Mouse (Mus musculus) olfactory bulb, adult 2 months (tissue): ENCODE data around the gene Rhbg. TPM values are rescaled to one million over a fixed set of nuclear protein-coding genes. Genes with fewer than 3 reads are reported as not detected.

Source experiments
- H3K27ac ChIP-seq: fragments of 200-500 bp; 2 replicates; pipeline ENCODE4 v1.5.1; 2012; ENCODE audit warnings: low read depth, low read length; ENCODE audit not compliant: insufficient read depth
- H3K4me1 ChIP-seq: fragments of 200-500 bp; 2 replicates; pipeline ENCODE4 v1.6.1; 2012; ENCODE audit warnings: low read length; ENCODE audit not compliant: control insufficient read depth, insufficient read depth
- H3K4me3 ChIP-seq: fragments of 200-500 bp; 2 replicates; pipeline ENCODE4 v1.5.1; 2012; ENCODE audit warnings: mild to moderate bottlenecking, low read depth, low read length, moderate library complexity; ENCODE audit not compliant: insufficient read depth
- CTCF ChIP-seq: fragments of 200-500 bp; IDR thresholded peaks from 2 replicates; pipeline ENCODE4 v1.5.1; 2012; ENCODE audit warnings: low read depth, mild to moderate bottlenecking, low read length, moderate library complexity; ENCODE audit not compliant: insufficient read depth
- POLR2A ChIP-seq: fragments of 200-500 bp; IDR thresholded peaks from 2 replicates; pipeline ENCODE4 v1.6.1; 2012; ENCODE audit warnings: mild to moderate bottlenecking, low read depth, low read length, moderate library complexity; ENCODE audit not compliant: insufficient read depth
- WGBS: fragments of 180-500 bp; shearing (Covaris S2); methylation state at CpG from one replicate; pipeline ENCODE4 v1.1.7; 2018; 5-methylcytosine and 5-hydroxymethylcytosine counted together
- polyA plus RNA-seq: library from polyadenylated mRNA; stranded (reverse); fragments of >200 nt; gene quantifications from 2 replicates; pipeline ENCODE4 v1.2.4, GENCODE M21; 2012; ENCODE audit warnings: low replicate concordance; ENCODE audit not compliant: missing spikeins, insufficient read depth, insufficient read length

Rhbg gene
- polyA plus RNA-seq, 1 experiment: not detected

DNA sequence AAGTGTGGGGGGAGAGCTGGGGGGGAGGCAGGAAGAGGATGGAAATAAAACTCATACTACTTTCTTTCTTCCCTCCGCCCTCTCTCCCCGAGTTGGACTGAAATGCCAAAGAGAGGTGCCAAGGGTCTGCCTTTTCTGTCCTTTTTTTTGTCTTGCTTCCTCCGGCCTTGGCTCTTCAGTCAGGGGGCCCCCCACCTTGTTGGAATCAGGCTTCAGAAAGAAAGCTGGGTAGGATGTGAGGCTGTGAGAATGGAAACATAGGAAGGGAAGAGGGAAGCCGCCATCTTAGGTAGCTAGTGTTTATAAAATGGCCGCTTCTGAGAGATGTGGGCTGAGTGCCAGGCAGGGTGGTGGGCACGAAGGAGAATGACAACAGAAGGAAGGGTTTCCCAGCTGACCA lies 32.1 kb downstream of the Rhbg start:
- WGBS: 37% methylated on average over 6 of the region's 6 CpGs
- Histone ChIP-seq H3K27ac (peak overlapping the region; percentile 14), H3K4me1 (peaks cover 46% of the 10 kb centered on the region), H3K4me3 (no peak overlapping the region)
- TF ChIP-seq POLR2A (no peak), CTCF (no peak)

DNA sequence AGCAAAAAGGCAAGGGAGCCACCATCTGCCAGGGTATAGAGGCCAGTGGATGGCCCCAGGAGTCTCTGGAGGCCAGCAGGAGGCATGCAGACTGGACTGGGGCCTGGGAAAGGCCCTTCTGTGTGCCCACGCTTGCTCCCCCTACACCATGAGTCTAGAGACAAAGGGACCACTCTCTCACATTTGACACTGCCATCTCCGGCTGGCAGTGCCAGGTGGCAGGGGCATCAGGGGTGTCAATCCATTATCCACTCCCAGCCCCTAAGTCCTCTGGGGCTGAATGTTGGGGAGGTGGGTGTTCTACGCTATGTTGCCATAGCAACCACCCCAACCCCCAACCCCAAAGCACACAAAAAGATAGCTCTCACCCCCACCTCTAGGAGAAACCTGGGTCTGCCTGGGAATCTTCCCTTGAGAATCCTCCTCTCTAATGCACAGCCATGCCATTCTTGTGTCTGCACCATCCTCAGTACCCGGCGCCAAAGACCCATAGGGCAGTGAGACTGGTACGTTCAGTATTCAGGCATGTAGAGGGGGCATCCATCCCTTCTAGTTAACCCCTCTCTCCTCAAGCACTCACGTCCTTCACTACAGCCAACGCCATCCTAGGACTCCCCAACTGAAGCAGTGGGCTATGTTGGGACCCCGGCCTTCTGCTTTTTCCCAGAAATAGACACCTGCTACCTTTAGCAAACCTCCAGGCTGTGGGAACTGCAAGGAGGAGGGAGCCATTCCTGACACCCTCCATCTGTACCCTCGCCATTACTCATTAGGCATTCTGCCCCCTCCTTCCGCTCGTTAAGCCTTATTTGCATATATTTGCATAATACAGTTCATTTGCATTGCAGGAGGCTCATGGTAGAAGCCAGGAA lies 32.8 kb downstream of the Rhbg start:
- H3K27ac ChIP-seq: peak overlapping the region; percentile 72
- 26% methylated on average over 12 of the region's 12 CpGs for WGBS
- TF ChIP-seq POLR2A (no peak), CTCF (no peak)
- H3K4me1 ChIP-seq: peaks cover 46% of the 10 kb centered on the region
- H3K4me3 ChIP-seq: no peak overlapping the region

DNA sequence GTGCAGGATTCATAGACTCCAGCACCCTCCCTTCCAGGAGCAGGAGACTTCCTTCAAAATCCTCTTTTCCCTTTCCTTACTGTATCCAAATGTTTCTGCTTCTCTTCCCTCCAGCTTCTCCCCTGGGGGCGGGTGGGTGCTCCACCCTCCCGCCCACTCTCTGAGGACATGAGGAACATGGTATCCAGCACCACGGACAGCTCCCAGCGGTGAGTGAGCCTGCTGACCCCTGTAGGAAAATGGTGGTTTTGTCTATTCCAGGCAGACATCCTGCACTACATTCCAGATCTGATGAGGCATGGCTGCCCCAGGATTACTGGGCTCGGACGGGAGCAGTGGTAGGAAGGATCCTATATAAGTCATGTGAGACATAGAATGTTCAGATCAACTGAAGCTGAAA lies 33.7 kb downstream of the Rhbg start:
- TF ChIP-seq POLR2A: no peak
- no peak for TF ChIP-seq CTCF
- H3K4me1 ChIP-seq: peaks cover 44% of the 10 kb centered on the region
- 18% methylated on average over 6 of the region's 6 CpGs for whole genome bisulfite sequencing
- H3K27ac ChIP-seq: peak overlapping the region; percentile 28
- H3K4me3 ChIP-seq: no peak overlapping the region

DNA sequence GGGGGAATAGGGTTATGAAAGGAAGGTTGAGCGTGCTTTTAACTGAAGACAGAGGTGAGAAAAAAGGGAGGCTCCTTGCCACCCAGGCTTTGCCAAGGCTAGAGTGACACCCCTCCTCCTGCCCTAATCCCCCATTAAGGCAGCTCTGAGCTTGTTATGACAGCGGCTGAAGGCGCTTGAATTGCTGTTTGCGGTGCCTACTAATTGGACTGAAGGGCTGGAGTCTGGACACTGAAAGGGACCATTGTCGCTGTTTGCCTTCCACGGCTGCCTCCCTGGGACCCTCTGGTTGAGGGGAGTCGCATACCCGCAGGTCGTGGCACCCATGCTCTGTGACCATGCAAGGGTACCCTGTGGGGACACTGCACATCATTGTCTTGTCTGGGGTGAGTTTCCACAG lies 34.6 kb downstream of the Rhbg start:
- no peak overlapping the region for H3K4me3 ChIP-seq
- TF ChIP-seq CTCF (no peak), POLR2A (no peak)
- WGBS: 27% methylated on average over 9 of the region's 9 CpGs
- H3K4me1 ChIP-seq: peaks cover 46% of the 10 kb centered on the region
- H3K27ac ChIP-seq: peak overlapping the region; percentile 52

DNA sequence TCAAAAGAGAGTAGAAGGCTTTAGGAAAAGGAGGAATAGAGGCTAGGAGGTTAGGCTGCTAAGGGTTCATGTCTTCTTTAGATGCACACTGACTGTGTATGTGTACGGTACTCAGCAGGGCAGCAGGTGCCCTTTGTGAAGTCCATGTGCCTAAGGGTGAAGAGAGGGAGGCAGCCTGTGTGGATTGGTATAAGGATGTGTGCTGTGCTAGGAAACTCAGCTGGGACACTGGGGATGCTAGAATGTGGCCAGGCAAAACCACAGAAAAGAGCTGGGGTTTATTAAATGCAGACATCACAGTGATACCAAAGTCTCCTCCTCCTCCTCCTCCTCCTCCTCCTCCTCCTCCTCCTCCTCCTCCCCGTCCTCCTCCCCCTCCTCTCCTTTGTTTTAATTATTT lies 36.8 kb downstream of the Rhbg start:
- Histone ChIP-seq H3K4me3 (no peak overlapping the region), H3K27ac (peak overlapping the region; percentile 58), H3K4me1 (peaks cover 43% of the 10 kb centered on the region)
- 27% methylated on average over 1 of the region's 2 CpGs for WGBS
- no peak for TF ChIP-seq CTCF
- TF ChIP-seq POLR2A: no peak

DNA sequence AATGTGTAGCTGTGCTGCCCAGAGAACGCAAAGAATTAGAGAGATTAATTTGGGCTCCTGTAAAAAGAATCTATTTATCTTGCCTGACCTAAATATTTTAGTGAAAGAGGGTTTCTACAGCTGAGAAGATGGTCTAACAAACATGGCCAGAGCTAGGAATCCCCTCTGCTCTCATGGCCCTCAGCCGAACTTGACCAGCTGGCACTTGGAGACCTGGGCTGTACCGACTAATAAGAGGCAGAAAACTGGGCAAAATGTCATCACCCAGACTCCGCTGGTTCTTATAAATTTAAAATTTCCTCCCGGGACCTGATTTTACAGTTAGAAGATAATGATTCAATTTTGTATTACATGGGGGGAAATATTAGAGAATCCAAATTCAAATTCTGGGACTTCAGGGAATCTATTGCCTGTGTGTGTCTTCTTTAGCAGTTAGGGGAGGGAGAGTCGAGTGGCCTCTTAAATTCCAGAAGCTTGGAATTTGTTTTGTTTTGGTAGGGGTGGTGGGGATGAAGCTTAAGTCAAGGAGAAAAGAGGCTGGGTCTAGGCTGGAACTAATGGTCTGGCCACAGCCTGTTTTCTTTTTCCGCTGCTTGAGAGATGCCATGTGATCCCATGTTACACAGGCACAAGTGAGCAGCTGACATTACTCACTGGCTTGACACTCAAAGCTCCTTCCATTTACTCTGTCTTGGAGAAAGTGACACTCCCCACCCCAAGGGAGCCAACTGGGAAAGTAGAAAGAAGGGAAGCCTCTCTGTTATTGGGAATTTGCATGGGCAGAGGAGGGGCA lies 37.8 kb downstream of the Rhbg start:
- TF ChIP-seq POLR2A (no peak), CTCF (no peak)
- WGBS: 24% methylated on average over 7 of the region's 7 CpGs
- Histone ChIP-seq H3K27ac (peak overlapping the region; percentile 94), H3K4me1 (peaks cover 35% of the 10 kb centered on the region), H3K4me3 (peak overlapping the region; percentile 75)

DNA sequence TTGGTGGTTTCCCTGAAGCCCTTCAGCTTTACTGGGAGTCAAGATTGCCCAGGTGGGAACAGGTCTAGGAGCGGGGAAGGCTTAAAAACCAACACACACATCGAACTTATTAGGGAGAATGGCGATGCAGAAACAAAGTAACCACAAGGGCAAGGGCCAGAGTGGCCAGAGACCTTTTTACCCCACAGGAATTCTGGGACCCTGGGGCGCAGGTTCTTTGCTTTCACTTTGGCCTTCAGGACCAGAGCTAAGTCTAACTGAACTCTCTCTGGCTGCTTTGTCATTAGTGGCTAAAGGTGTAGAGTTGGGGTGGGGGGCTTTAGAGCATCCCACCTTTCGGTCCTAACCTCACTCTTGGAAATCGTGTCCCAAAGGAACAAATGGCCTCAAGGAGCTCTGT lies 38.4 kb downstream of the Rhbg start:
- WGBS: 15% methylated on average over 6 of the region's 6 CpGs
- peaks cover 31% of the 10 kb centered on the region for H3K4me1 ChIP-seq
- H3K4me3 ChIP-seq: peak overlapping the region; percentile 75
- peak overlapping the region; percentile 94 for H3K27ac ChIP-seq
- TF ChIP-seq CTCF (no peak), POLR2A (no peak)

DNA sequence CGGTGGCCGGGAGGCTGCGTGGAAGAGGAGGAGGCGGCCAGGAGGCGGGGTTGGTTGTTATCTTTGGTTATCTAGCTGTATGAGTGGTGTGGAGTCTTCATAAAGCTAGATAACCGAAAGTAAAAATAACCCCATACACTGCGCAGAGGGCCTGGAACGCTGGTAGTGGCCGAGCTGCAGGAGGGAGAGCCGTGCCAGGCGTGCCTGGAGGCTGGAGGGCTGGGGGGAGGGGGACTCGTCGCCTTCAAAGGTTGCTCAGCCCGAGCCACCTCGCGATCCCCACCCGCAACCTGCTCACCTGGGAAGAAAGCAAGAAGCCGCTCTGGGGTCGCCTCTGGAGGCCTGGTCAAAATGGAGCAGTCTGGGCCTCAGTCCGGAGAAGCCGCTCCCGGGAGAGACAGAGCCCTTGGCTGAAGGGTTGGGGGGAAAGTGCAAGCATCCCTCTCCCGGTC lies 38.9 kb downstream of the Rhbg start:
- 5% methylated on average over 23 of the region's 23 CpGs for WGBS

More for the DNA sequence above, 38.9 kb downstream of the Rhbg start:
- Histone ChIP-seq H3K4me3 (peak overlapping the region; percentile 75), H3K27ac (peak overlapping the region; percentile 94), H3K4me1 (peaks cover 31% of the 10 kb centered on the region)
- TF ChIP-seq POLR2A: no peak
- no peak for TF ChIP-seq CTCF
